Mouse (Mus musculus) lung, adult 18-20 months (tissue): Measurements from ENCODE around the gene Tbc1d30.

Experiments
- DNase-seq, 2 experiments: peaks; one replicate each; pipeline ENCODE4 v3.0.0; 2022; ENCODE audit warnings: mixed read lengths in 2 of 2

The Tbc1d30 gene

GRCm38 (mm10) chr10:121262206-121262605, 88.9 kb downstream of the Tbc1d30 start:
- DNase-seq: no peak

- no peak for DNase-seq
These were observed 90.0 kb downstream of the Tbc1d30 start for GRCm38 (mm10) chr10:121261036-121261592.

GRCm38 (mm10) chr10:121256115-121256825, 94.8 kb downstream of the Tbc1d30 start:
- DNase-seq: peak; percentile 53 to 66

- DNase-seq: no peak
These were observed 95.6 kb downstream of the Tbc1d30 start for GRCm38 (mm10) chr10:121255465-121255864.

GRCm38 (mm10) chr10:121254343-121254742, 96.7 kb downstream of the Tbc1d30 start:
- no peak for DNase-seq

- DNase-seq: no peak
These were observed 98.3 kb downstream of the Tbc1d30 start for GRCm38 (mm10) chr10:121252781-121253180.

- DNase-seq: no peak
These were observed 99.9 kb downstream of the Tbc1d30 start for GRCm38 (mm10) chr10:121251191-121251590.

GRCm38 (mm10) chr10:121249820-121250219, 101.3 kb downstream of the Tbc1d30 start:
- no peak for DNase-seq

- peak in 1 of 2 experiments; percentile 40 for DNase-seq
These were observed 103.5 kb downstream of the Tbc1d30 start for GRCm38 (mm10) chr10:121247545-121247944.

- DNase-seq: peak; percentile 76 to 83
These were observed 104.1 kb downstream of the Tbc1d30 start for GRCm38 (mm10) chr10:121246971-121247370.

- no peak for DNase-seq
These were observed 107.5 kb downstream of the Tbc1d30 start for GRCm38 (mm10) chr10:121243373-121244207.

GRCm38 (mm10) chr10:121242596-121242995, 108.5 kb downstream of the Tbc1d30 start:
- no peak for DNase-seq

- no peak for DNase-seq
These were observed 112.0 kb downstream of the Tbc1d30 start for GRCm38 (mm10) chr10:121239065-121239464.

GRCm38 (mm10) chr10:121238551-121238950, 112.5 kb downstream of the Tbc1d30 start:
- DNase-seq: no peak

GRCm38 (mm10) chr10:121237377-121237776, 113.7 kb downstream of the Tbc1d30 start:
- DNase-seq: no peak

GRCm38 (mm10) chr10:121235167-121235824, 115.8 kb downstream of the Tbc1d30 start:
- DNase-seq: no peak

GRCm38 (mm10) chr10:121234476-121234875, 116.6 kb downstream of the Tbc1d30 start:
- DNase-seq: no peak

GRCm38 (mm10) chr10:121228422-121228953, 122.6 kb downstream of the Tbc1d30 start:
- no peak for DNase-seq

GRCm38 (mm10) chr10:121227988-121228409, 123.1 kb downstream of the Tbc1d30 start:
- no peak for DNase-seq

GRCm38 (mm10) chr10:121227403-121227802, 123.7 kb downstream of the Tbc1d30 start:
- no peak for DNase-seq

- no peak for DNase-seq
These were observed 125.4 kb downstream of the Tbc1d30 start for GRCm38 (mm10) chr10:121225636-121226035.

GRCm38 (mm10) chr10:121222881-121223280, 128.2 kb downstream of the Tbc1d30 start:
- DNase-seq: peak; percentile 16 to 35

GRCm38 (mm10) chr10:121218616-121219015, 132.5 kb downstream of the Tbc1d30 start:
- DNase-seq: no peak
